ENCODE assay signal across 8 mouse cellular contexts in genomic region chr5:107986967-107987834, GRCm38 (mm10). TPM values are rescaled to one million over a fixed set of nuclear protein-coding genes. Genes with fewer than 3 reads are reported as not detected.
DNase-seq lines count a peak whose midpoint lies in the region; ATAC-seq and TF ChIP-seq lines count a peak whose summit lies in the region.

TSS of gene Fam69a (minus strand) at chr5:107987085.

- no peaks in the 10 kb centered on the region for H3K27me3 ChIP-seq in forebrain, embryonic 11.5 days (ENCODE audit: control insufficient read depth, insufficient read depth, low read length)
- H3K27me3 ChIP-seq in heart, embryonic 15.5 days: no peaks in the 10 kb centered on the region
- H3K27me3 ChIP-seq in liver, embryonic 16.5 days (ENCODE audit: control insufficient read depth, insufficient read depth, low read depth, low read length): no peaks in the 10 kb centered on the region
- H3K27me3 ChIP-seq in neural tube, embryonic 12.5 days (replicated peaks): no peaks in the 10 kb centered on the region
- no peaks in the 10 kb centered on the region for H3K27me3 ChIP-seq in stomach, embryonic 16.5 days (ENCODE audit: control insufficient read depth, insufficient read depth, low read length)

- H3K4me1 ChIP-seq in bone marrow macrophage, adult 2 months (ENCODE audit: control insufficient read depth, insufficient read depth, low read length): peaks cover 13% of the 10 kb centered on the region
- H3K4me1 ChIP-seq in forebrain, embryonic 11.5 days (replicated peaks; ENCODE audit: control insufficient read depth, insufficient read depth, low read length): no peaks in the 10 kb centered on the region
- H3K4me1 ChIP-seq in heart, embryonic 15.5 days (replicated peaks): peaks cover 9% of the 10 kb centered on the region
- peaks cover 5% of the 10 kb centered on the region for H3K4me1 ChIP-seq in liver, embryonic 16.5 days (ENCODE audit: control insufficient read depth, low read depth, low read length)
- H3K4me1 ChIP-seq in neural tube, embryonic 12.5 days: no peaks in the 10 kb centered on the region
- 0 out of 2 replicates have a peak, but pooled peaks cover 5% of the 10 kb centered on the region for H3K4me1 ChIP-seq in stomach, embryonic 16.5 days (ENCODE audit: control insufficient read depth, insufficient read depth, low read length)

- no peaks in the 10 kb centered on the region for H3K36me3 ChIP-seq in forebrain, embryonic 11.5 days (ENCODE audit: control insufficient read depth, insufficient read depth, low read length)
- no peaks in the 10 kb centered on the region for H3K36me3 ChIP-seq in heart, embryonic 15.5 days
- H3K36me3 ChIP-seq in liver, embryonic 16.5 days (ENCODE audit: control insufficient read depth, insufficient read depth): no peaks in the 10 kb centered on the region
- H3K36me3 ChIP-seq in neural tube, embryonic 12.5 days: no peaks in the 10 kb centered on the region
- no peaks in the 10 kb centered on the region for H3K36me3 ChIP-seq in stomach, embryonic 16.5 days (ENCODE audit: control insufficient read depth, insufficient read depth, low read length)

- peak; percentile 96 for DNase-seq in forebrain, embryonic 11.5 days (ENCODE audit: low spot score)
- peak; percentile 72 to 89 for DNase-seq in kidney, postnatal 36 days

- no peak for TF ChIP-seq CTCF in bone marrow macrophage, adult 2 months (IDR thresholded peaks at IDR 0.05; ENCODE audit: low read depth, low read length)

- WGBS in forebrain, embryonic 11.5 days: under 1% methylated on average over 61 of the region's 91 CpGs
- WGBS in heart, embryonic 15.5 days: under 1% methylated on average over 83 of the region's 91 CpGs
- under 1% methylated on average over 57 of the region's 91 CpGs for WGBS in liver, embryonic 16.5 days (ENCODE audit: insufficient replicate concordance)
- WGBS in neural tube, embryonic 12.5 days: under 1% methylated on average over 68 of the region's 91 CpGs
- under 1% methylated on average over 75 of the region's 91 CpGs for WGBS in stomach, embryonic 16.5 days

- peak; percentile 60 for ATAC-seq in CD4-positive, CD25-positive, alpha-beta regulatory T cell, adult 4 months
- ATAC-seq in forebrain, embryonic 11.5 days (replicated peaks; ENCODE audit: low FRiP score): peak; percentile 92
- ATAC-seq in heart, embryonic 15.5 days (replicated peaks; ENCODE audit: insufficient number of reproducible peaks, insufficient read depth, low FRiP score, low read depth): peak; percentile 94
- peak; percentile 96 for ATAC-seq in liver, embryonic 16.5 days (ENCODE audit: low read depth)
- peak; percentile 94 for ATAC-seq in neural tube, embryonic 12.5 days (ENCODE audit: low FRiP score, low read depth)
- ATAC-seq in stomach, embryonic 16.5 days (ENCODE audit: insufficient read depth, low FRiP score): peak; percentile 95

- H3K4me3 ChIP-seq in bone marrow macrophage, adult 2 months (ENCODE audit: insufficient read depth, low read length): peak within 1 kb of the TSS; percentile 75
- peak within 1 kb of the TSS; percentile 75 for H3K4me3 ChIP-seq in forebrain, embryonic 11.5 days (ENCODE audit: low read depth, low read length)
- peak within 1 kb of the TSS; percentile 82 for H3K4me3 ChIP-seq in heart, embryonic 15.5 days
- peak within 1 kb of the TSS; percentile 89 for H3K4me3 ChIP-seq in liver, embryonic 16.5 days (ENCODE audit: low read depth, low read length)
- H3K4me3 ChIP-seq in neural tube, embryonic 12.5 days: peak within 1 kb of the TSS; percentile 86
- peak within 1 kb of the TSS; percentile 84 for H3K4me3 ChIP-seq in stomach, embryonic 16.5 days (replicated peaks; ENCODE audit: low read length)

- H3K9ac ChIP-seq in forebrain, embryonic 11.5 days (ENCODE audit: low read length): peak within 1 kb of the TSS; percentile 81
- peak within 1 kb of the TSS; percentile 79 for H3K9ac ChIP-seq in heart, embryonic 15.5 days
- peak within 1 kb of the TSS; percentile 87 for H3K9ac ChIP-seq in liver, embryonic 16.5 days (ENCODE audit: low read depth, low read length)
- peak within 1 kb of the TSS; percentile 87 for H3K9ac ChIP-seq in neural tube, embryonic 12.5 days
- H3K9ac ChIP-seq in stomach, embryonic 16.5 days (ENCODE audit: low read length): peak within 1 kb of the TSS; percentile 86

- TF ChIP-seq POLR2A in bone marrow macrophage, adult 2 months (IDR thresholded peaks at IDR 0.05; ENCODE audit: borderline replicate concordance, low read depth, low read length): no peak

- H3K4me2 ChIP-seq in forebrain, embryonic 11.5 days (ENCODE audit: low read depth, low read length, severe bottlenecking): peak within 1 kb of the TSS; percentile 82
- H3K4me2 ChIP-seq in heart, embryonic 15.5 days: peak within 1 kb of the TSS; percentile 85
- H3K4me2 ChIP-seq in liver, embryonic 16.5 days (ENCODE audit: low read depth, low read length): peak within 1 kb of the TSS; percentile 97
- H3K4me2 ChIP-seq in neural tube, embryonic 12.5 days (replicated peaks): peak within 1 kb of the TSS; percentile 72
- H3K4me2 ChIP-seq in stomach, embryonic 16.5 days (ENCODE audit: low read depth, low read length): peak within 1 kb of the TSS; percentile 88

- H3K27ac ChIP-seq in bone marrow macrophage, adult 2 months (ENCODE audit: insufficient read depth, low read depth, low read length): peak within 1 kb of the TSS; percentile 61
- peak within 1 kb of the TSS; percentile 79 for H3K27ac ChIP-seq in forebrain, embryonic 11.5 days (ENCODE audit: low read depth, low read length)
- peak within 1 kb of the TSS; percentile 91 for H3K27ac ChIP-seq in heart, embryonic 15.5 days
- H3K27ac ChIP-seq in liver, embryonic 16.5 days (ENCODE audit: low read length): peak within 1 kb of the TSS; percentile 75
- peak within 1 kb of the TSS; percentile 89 for H3K27ac ChIP-seq in neural tube, embryonic 12.5 days
- H3K27ac ChIP-seq in stomach, embryonic 16.5 days (ENCODE audit: low read length): peak within 1 kb of the TSS; percentile 89

- no peaks in the 10 kb centered on the region for H3K9me3 ChIP-seq in forebrain, embryonic 11.5 days (ENCODE audit: control insufficient read depth, low read length)
- H3K9me3 ChIP-seq in heart, embryonic 15.5 days (replicated peaks): no peaks in the 10 kb centered on the region
- H3K9me3 ChIP-seq in liver, embryonic 16.5 days (replicated peaks; ENCODE audit: control insufficient read depth, low read length): no peaks in the 10 kb centered on the region
- H3K9me3 ChIP-seq in neural tube, embryonic 12.5 days: no peaks in the 10 kb centered on the region
- no peaks in the 10 kb centered on the region for H3K9me3 ChIP-seq in stomach, embryonic 16.5 days (replicated peaks; ENCODE audit: control insufficient read depth, low read length)

RNA-seq across cellular contexts. Expression of gene Fam69a, which starts in this region (rescaled TPM):
- polyA plus RNA-seq in CD4-positive, CD25-positive, alpha-beta regulatory T cell, adult 4 months (2017; shearing (Covaris generic)): 10 to 100 TPM; 66.3 to 87.7 TPM
- 73.2 and 80.4 TPM in 2 replicates for polyA plus RNA-seq in bone marrow macrophage, adult 2 months (2012; ENCODE audit: insufficient read depth, insufficient read length, missing spikeins)
- 18.1 and 21.7 TPM in 2 replicates for polyA plus RNA-seq in forebrain, embryonic 11.5 days (2014; fragmentation: Nextera tagmentation; extraction: Ambion mirVana)
- 19.1 and 20.2 TPM in 2 replicates for polyA plus RNA-seq in heart, embryonic 15.5 days (2015; fragmentation: Nextera tagmentation; extraction: Ambion mirVana)
- 7.9 and 8.8 TPM in 2 replicates for polyA plus RNA-seq in liver, embryonic 16.5 days (2015; fragmentation: Nextera tagmentation; extraction: Ambion mirVana)
- polyA plus RNA-seq in neural tube, embryonic 12.5 days (2016; fragmentation: Nextera tagmentation; extraction: Ambion mirVana): 32.6 and 35.6 TPM in 2 replicates
- polyA plus RNA-seq in stomach, embryonic 16.5 days (2015; fragmentation: Nextera tagmentation; extraction: Ambion mirVana): 30.0 and 32.1 TPM in 2 replicates

Comparison
In these comparisons a context has a peak if more than half of its experiments do, and no peak if none do; other contexts are left out.
1. Peak in every context shown above with its lines: DNase-seq, ATAC-seq, H3K4me3 ChIP-seq and H3K27ac ChIP-seq.